8 mouse cellular contexts compared by ENCODE assay signal in the genomic region with DNA sequence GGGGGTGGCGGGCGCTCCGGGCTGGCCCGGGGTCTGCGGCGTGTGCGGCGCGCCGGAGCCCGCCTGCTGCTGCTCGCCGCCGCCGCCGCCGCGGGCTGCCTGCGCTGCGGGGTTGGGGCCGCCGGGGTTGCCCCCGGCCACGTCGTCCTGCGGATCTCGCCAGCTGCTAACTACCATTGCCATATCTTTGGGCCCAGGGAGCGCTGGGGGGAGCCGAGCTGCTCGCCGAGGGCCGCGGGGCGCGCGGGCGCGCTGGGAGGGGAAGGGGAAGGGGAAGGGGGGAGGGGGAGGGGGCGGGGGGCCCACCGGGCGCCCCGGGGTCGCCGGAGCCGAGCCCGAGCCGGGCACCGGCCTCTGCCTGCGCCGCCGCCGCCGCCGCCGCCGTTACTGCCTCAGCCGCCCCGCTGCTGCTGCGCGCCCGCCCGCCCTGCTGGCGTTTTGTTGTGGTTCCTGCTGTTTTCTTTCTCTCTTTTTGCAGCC. TPM values are rescaled to one million over a fixed set of nuclear protein-coding genes. Genes with fewer than 3 reads are reported as not detected.
DNase-seq lines count a peak whose midpoint lies in the region; ATAC-seq and TF ChIP-seq lines count a peak whose summit lies in the region.

No protein-coding gene starts in this region.

- ATAC-seq in kidney, embryonic 14.5 days (ENCODE audit: low FRiP score, low TSS enrichment): peak; percentile 2; the same call in 1 of the 2 replicates
- 0 out of 2 replicates have a peak, but pooled peaks have one; percentile 3 for ATAC-seq in kidney, postnatal 0 days (replicated peaks; ENCODE audit: low FRiP score, low read depth)
- ATAC-seq in midbrain, embryonic 16.5 days: no peak
- no peak for ATAC-seq in CD4-positive, CD25-positive, alpha-beta regulatory T cell, adult 4 months

- no peak for TF ChIP-seq CTCF in kidney, postnatal 0 days (IDR thresholded peaks at IDR 0.05; ENCODE audit: low read depth)

- H3K4me3 ChIP-seq in kidney, embryonic 14.5 days (ENCODE audit: low read length): peak overlapping the region; percentile 89
- H3K4me3 ChIP-seq in forebrain, embryonic 10.5 days: peak overlapping the region; percentile 96
- peak overlapping the region; percentile 82 for H3K4me3 ChIP-seq in kidney, postnatal 0 days (replicated peaks; ENCODE audit: low read depth, low read length)
- peak overlapping the region; percentile 90 for H3K4me3 ChIP-seq in midbrain, embryonic 16.5 days (ENCODE audit: low read depth, low read length)

- WGBS in kidney, embryonic 14.5 days: 0% methylated on average over 27 of the region's 63 CpGs
- under 1% methylated on average over 43 of the region's 63 CpGs for WGBS in forebrain, embryonic 10.5 days
- 2% methylated on average over 23 of the region's 63 CpGs for WGBS in kidney, postnatal 0 days
- under 1% methylated on average over 33 of the region's 63 CpGs for WGBS in midbrain, embryonic 16.5 days

- H3K4me2 ChIP-seq in kidney, embryonic 14.5 days (replicated peaks; ENCODE audit: low read depth, low read length): peak overlapping the region; percentile 83
- H3K4me2 ChIP-seq in kidney, postnatal 0 days (ENCODE audit: low read length): peak overlapping the region; percentile 92
- peak overlapping the region; percentile 86 for H3K4me2 ChIP-seq in midbrain, embryonic 16.5 days (ENCODE audit: low read length)

- peaks cover 9% of the 10 kb centered on the region for H3K36me3 ChIP-seq in kidney, embryonic 14.5 days (ENCODE audit: control insufficient read depth, insufficient read depth, low read length)
- peaks cover 30% of the 10 kb centered on the region for H3K36me3 ChIP-seq in forebrain, embryonic 10.5 days (replicated peaks)
- H3K36me3 ChIP-seq in kidney, postnatal 0 days (ENCODE audit: insufficient read depth, low read length): no peaks in the 10 kb centered on the region
- no peaks in the 10 kb centered on the region for H3K36me3 ChIP-seq in midbrain, embryonic 16.5 days (ENCODE audit: control insufficient read depth, insufficient read depth, low read length)

- H3K9ac ChIP-seq in kidney, embryonic 14.5 days (ENCODE audit: low read depth, low read length): peak overlapping the region; percentile 99
- peak overlapping the region; percentile 89 for H3K9ac ChIP-seq in kidney, postnatal 0 days (ENCODE audit: low read depth, low read length)
- peak overlapping the region; percentile 99 for H3K9ac ChIP-seq in midbrain, embryonic 16.5 days (ENCODE audit: low read depth, low read length)

- H3K27me3 ChIP-seq in kidney, embryonic 14.5 days (ENCODE audit: control insufficient read depth, insufficient read depth, low read length): peaks cover 9% of the 10 kb centered on the region; the same call in 1 of the 2 replicates
- H3K27me3 ChIP-seq in forebrain, embryonic 10.5 days (ENCODE audit: poor library complexity, severe bottlenecking): peaks cover 45% of the 10 kb centered on the region
- no peaks in the 10 kb centered on the region for H3K27me3 ChIP-seq in kidney, postnatal 0 days (ENCODE audit: insufficient read depth, low read length)
- no peaks in the 10 kb centered on the region for H3K27me3 ChIP-seq in midbrain, embryonic 16.5 days (ENCODE audit: control insufficient read depth, insufficient read depth, low read depth, low read length)

- DNase-seq in kidney, adult 11 months: no peak
- peak; percentile 47 for DNase-seq in ZHBTc4 (ENCODE audit: low read depth, low spot score)
- DNase-seq in forebrain, embryonic 10.5 days (ENCODE audit: extremely low spot score, low spot score): no peak
- DNase-seq in kidney, postnatal 0 days (ENCODE audit: low spot score): peak; percentile 52
- no peak for DNase-seq in right cerebral cortex, postnatal 36 days (ENCODE audit: low spot score in 2 of 2)

- 0 out of 2 replicates have a peak, but pooled peaks cover 10% of the 10 kb centered on the region for H3K4me1 ChIP-seq in kidney, embryonic 14.5 days (ENCODE audit: control insufficient read depth, insufficient read depth, low read length)
- H3K4me1 ChIP-seq in forebrain, embryonic 10.5 days: peaks cover 43% of the 10 kb centered on the region
- H3K4me1 ChIP-seq in kidney, postnatal 0 days (replicated peaks; ENCODE audit: insufficient read depth, low read length): peaks cover 9% of the 10 kb centered on the region; the same call in 1 of the 2 replicates
- peaks cover 3% of the 10 kb centered on the region for H3K4me1 ChIP-seq in midbrain, embryonic 16.5 days (ENCODE audit: control insufficient read depth, insufficient read depth, low read length)

- H3K9me3 ChIP-seq in kidney, embryonic 14.5 days (ENCODE audit: control insufficient read depth, low read length): no peaks in the 10 kb centered on the region
- H3K9me3 ChIP-seq in forebrain, embryonic 10.5 days: no peaks in the 10 kb centered on the region
- no peaks in the 10 kb centered on the region for H3K9me3 ChIP-seq in kidney, postnatal 0 days (replicated peaks; ENCODE audit: low read length)
- H3K9me3 ChIP-seq in midbrain, embryonic 16.5 days (replicated peaks; ENCODE audit: control insufficient read depth, low read length, poor library complexity, severe bottlenecking): no peaks in the 10 kb centered on the region

- peak overlapping the region; percentile 99 for H3K27ac ChIP-seq in kidney, embryonic 14.5 days (ENCODE audit: low read depth, low read length)
- H3K27ac ChIP-seq in forebrain, embryonic 10.5 days: peak overlapping the region; percentile 100
- peak overlapping the region; percentile 94 for H3K27ac ChIP-seq in kidney, postnatal 0 days
- H3K27ac ChIP-seq in midbrain, embryonic 16.5 days (ENCODE audit: low read length): peak overlapping the region; percentile 100

RNA-seq across cellular contexts. Expression of gene Nr2f1, which starts 1.1 kb away (rescaled TPM):
- 26.8 and 36.9 TPM in 2 replicates for polyA plus RNA-seq in kidney, embryonic 14.5 days (2014; fragmentation: Nextera tagmentation; extraction: Ambion mirVana)
- 64.9 and 66.1 TPM in 2 replicates for polyA plus RNA-seq in forebrain, embryonic 10.5 days (2016; fragmentation: Nextera tagmentation; extraction: Ambion mirVana)
- polyA plus RNA-seq in kidney, postnatal 0 days (2015; fragmentation: Nextera tagmentation; extraction: Ambion mirVana): 9.8 and 11.2 TPM in 2 replicates
- 46.0 and 64.0 TPM in 2 replicates for polyA plus RNA-seq in midbrain, embryonic 16.5 days (2015; fragmentation: Nextera tagmentation; extraction: Ambion mirVana)
- not detected for polyA plus RNA-seq in CD4-positive, CD25-positive, alpha-beta regulatory T cell, adult 4 months (2017; shearing (Covaris generic))

Comparison
In these comparisons a context has a peak if more than half of its experiments do, and no peak if none do; other contexts are left out.
1. DNase-seq: peak in ZHBTc4 (single experiment) and kidney, postnatal 0 days (single experiment); none in kidney, adult 11 months (single experiment), forebrain, embryonic 10.5 days (single experiment) and right cerebral cortex, postnatal 36 days (0 of 2).
2. ATAC-seq: peak in kidney, embryonic 14.5 days (single experiment) and kidney, postnatal 0 days (single experiment); none in midbrain, embryonic 16.5 days (single experiment) and CD4-positive, CD25-positive, alpha-beta regulatory T cell, adult 4 months (single experiment).
3. RNA of gene Nr2f1, which starts 1.1 kb away (polyA plus RNA-seq): 64.9 to 66.1 TPM in forebrain, embryonic 10.5 days, 46.0 to 64.0 TPM in midbrain, embryonic 16.5 days, 26.8 to 36.9 TPM in kidney, embryonic 14.5 days and 9.8 to 11.2 TPM in kidney, postnatal 0 days; not detected in CD4-positive, CD25-positive, alpha-beta regulatory T cell, adult 4 months; every median in the first group is over 10 times any median in the second.
4. Peak in every context shown above with its lines, with median percentiles within 50 percentile points of each other: H3K27ac ChIP-seq, H3K4me2 ChIP-seq, H3K4me3 ChIP-seq and H3K9ac ChIP-seq.